Mouse (Mus musculus) olfactory bulb, adult 2 months (tissue): ENCODE measurements around the gene Gm15293.
"Not testable (repeated sequence)": the region's sequence is repeated elsewhere in the genome, so short reads cannot be mapped to it uniquely, and the experiment has no call there.

ENCODE experiments used
- CTCF ChIP-seq: fragments of 200-500 bp; IDR thresholded peaks from 2 replicates; pipeline ENCODE4 v1.5.1; 2012; ENCODE audit warnings: low read depth, mild to moderate bottlenecking, low read length, moderate library complexity; ENCODE audit not compliant: insufficient read depth
- POLR2A ChIP-seq: fragments of 200-500 bp; IDR thresholded peaks from 2 replicates; pipeline ENCODE4 v1.6.1; 2012; ENCODE audit warnings: mild to moderate bottlenecking, low read depth, low read length, moderate library complexity; ENCODE audit not compliant: insufficient read depth

DNA sequence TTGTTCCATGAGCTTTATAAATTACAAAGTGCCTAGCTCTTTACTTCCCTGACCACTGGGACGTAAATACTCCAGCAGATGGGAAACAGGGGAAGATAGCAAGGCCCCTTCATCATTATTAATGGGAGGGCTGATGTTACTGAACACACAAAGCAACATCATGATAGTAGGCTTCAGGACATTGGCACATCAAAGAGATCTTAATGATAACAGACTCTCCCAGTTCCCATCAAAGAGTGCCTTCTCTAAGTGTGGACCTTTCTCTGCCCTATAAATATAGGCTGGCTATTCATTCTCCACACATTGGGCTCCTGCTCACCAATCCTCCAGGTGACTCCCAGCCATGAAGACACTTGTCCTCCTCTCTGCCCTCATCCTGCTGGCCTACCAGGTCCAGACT is 39.4 kb upstream of the Gm15293 start, which contains the start of gene Defa22:
- TF ChIP-seq CTCF, POLR2A: not testable (repeated sequence)
